Mouse (Mus musculus) liver, embryonic 13.5 days (tissue): Measurements from ENCODE around the gene Ms4a4c. TPM values are rescaled to one million over a fixed set of nuclear protein-coding genes. Genes with fewer than 3 reads are reported as not detected.

Experiments used
- ATAC-seq: fragments of 200-750 bp; cut with Nextera tagmentation; 2 replicates; pipeline ENCODE4 v1.8.0; 2017; ENCODE audit warnings: low read depth, mild to moderate bottlenecking, moderate number of reproducible peaks, moderate library complexity
- DNase-seq: peaks from one replicate; pipeline ENCODE4 v3.0.0; 2022
- H3K27ac ChIP-seq: fragments of 300-500 bp; sonication (generic); 2 replicates; pipeline ENCODE4 v1.5.1; 2015; ENCODE audit warnings: moderate library complexity, mild to moderate bottlenecking, inconsistent platforms
- H3K27me3 ChIP-seq: fragments of 300-500 bp; sonication (generic); 2 replicates; pipeline ENCODE4 v1.6.1; 2015; ENCODE audit warnings: mild to moderate bottlenecking, inconsistent platforms
- H3K36me3 ChIP-seq: fragments of 300-500 bp; sonication (generic); 2 replicates; pipeline ENCODE4 v1.6.1; 2015; ENCODE audit warnings: mild to moderate bottlenecking, inconsistent platforms
- H3K4me1 ChIP-seq: fragments of 300-500 bp; sonication (generic); replicated peaks from 2 replicates; pipeline ENCODE4 v1.6.1; 2015; ENCODE audit warnings: inconsistent platforms
- H3K4me2 ChIP-seq: fragments of 300-500 bp; sonication (generic); 2 replicates; pipeline ENCODE4 v1.6.1; 2015; ENCODE audit warnings: inconsistent platforms, mild to moderate bottlenecking, moderate library complexity
- H3K4me3 ChIP-seq: fragments of 300-500 bp; sonication (generic); replicated peaks from 2 replicates; pipeline ENCODE4 v1.5.1; 2015; ENCODE audit warnings: mild to moderate bottlenecking, inconsistent platforms
- H3K9ac ChIP-seq: fragments of 300-500 bp; sonication (generic); 2 replicates; pipeline ENCODE4 v1.6.1; 2015; ENCODE audit warnings: mild to moderate bottlenecking, inconsistent platforms
- H3K9me3 ChIP-seq: fragments of 300-500 bp; sonication (generic); replicated peaks from 2 replicates; pipeline ENCODE4 v1.6.1; 2016; ENCODE audit warnings: inconsistent platforms
- WGBS: fragments of 180-500 bp; shearing (Covaris S2); methylation state at CpG from one replicate; pipeline ENCODE4 v1.1.7; 2015; ENCODE audit not compliant: insufficient replicate concordance; 5-methylcytosine and 5-hydroxymethylcytosine counted together
- polyA plus RNA-seq: library from polyadenylated mRNA; unstranded; fragments of >200 nt; fragmentation: Nextera tagmentation; extraction: Ambion mirVana; gene quantifications from 2 replicates; pipeline ENCODE4 v1.2.1, GENCODE M21; 2015

Gene Ms4a4c
- polyA plus RNA-seq: 0.78 and 0.83 TPM in 2 replicates

DNA sequence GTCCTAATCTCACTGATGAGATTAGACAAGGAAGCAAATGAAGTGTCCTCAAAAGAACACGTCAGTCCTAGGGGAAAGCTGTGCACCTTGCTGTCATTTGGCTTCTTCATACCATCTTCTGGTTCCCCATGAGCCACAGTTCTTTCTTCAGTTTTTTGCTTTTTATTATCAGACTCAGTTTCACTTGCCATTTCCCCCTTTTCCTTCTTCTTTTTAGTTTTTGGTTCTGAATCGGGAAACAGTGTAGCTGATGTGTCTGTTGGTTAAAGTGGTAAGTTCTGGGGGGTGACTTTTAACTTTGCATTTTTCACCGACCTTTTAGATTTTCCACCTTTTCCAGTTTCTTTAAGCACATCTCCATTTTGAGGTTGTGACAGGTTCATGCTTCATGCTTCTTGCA, at the start of gene Ms4a4c:
Ms4a4c (plus strand) TSS at position 244 of the 400 bp plus-strand sequence.
- H3K4me3 ChIP-seq: no peak within 1 kb of the TSS
- H3K9me3 ChIP-seq: no peaks in the 10 kb centered on the region
- H3K36me3 ChIP-seq: no peaks in the 10 kb centered on the region
- no peak within 1 kb of the TSS for H3K4me2 ChIP-seq
- WGBS: 62% methylated on average over 3 of the region's 3 CpGs
- no peak within 1 kb of the TSS for H3K27ac ChIP-seq
- ATAC-seq (no peak), DNase-seq (no peak)
- no peaks in the 10 kb centered on the region for H3K27me3 ChIP-seq
- H3K9ac ChIP-seq: no peak within 1 kb of the TSS
- no peaks in the 10 kb centered on the region for H3K4me1 ChIP-seq

DNA sequence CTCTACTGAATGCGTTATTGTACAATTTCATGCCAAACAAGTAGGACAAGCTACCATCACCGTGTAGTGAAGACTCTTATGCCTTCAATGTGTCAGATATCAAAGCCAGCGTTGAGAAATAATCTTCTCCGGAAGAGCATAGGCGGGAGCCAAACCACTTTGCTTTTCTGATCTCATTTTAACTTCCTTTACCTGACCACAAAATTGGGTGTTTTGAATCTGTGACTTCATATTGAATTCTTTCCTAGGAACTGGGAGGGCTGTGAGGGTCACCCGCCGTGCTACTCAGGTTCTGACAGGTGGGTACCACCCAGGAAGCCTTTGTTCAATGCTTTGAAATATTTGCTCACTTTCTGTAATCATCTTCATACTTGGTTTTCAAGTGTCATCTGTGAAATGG, 48.8 kb upstream of the Ms4a4c start:
- Histone ChIP-seq H3K27ac (no peak overlapping the region), H3K4me2 (no peak overlapping the region), H3K4me1 (no peaks in the 10 kb centered on the region), H3K9ac (no peak overlapping the region), H3K27me3 (no peaks in the 10 kb centered on the region), H3K9me3 (no peaks in the 10 kb centered on the region), H3K36me3 (no peaks in the 10 kb centered on the region), H3K4me3 (no peak overlapping the region)
- ATAC-seq (no peak), DNase-seq (no peak)
- 49% methylated on average over 7 of the region's 7 CpGs for WGBS

GRCm38 (mm10) chr19:11360106-11360505, 44.5 kb upstream of the Ms4a4c start:
- Histone ChIP-seq H3K9me3 (no peaks in the 10 kb centered on the region), H3K4me2 (no peak overlapping the region), H3K9ac (no peak overlapping the region), H3K27me3 (no peaks in the 10 kb centered on the region), H3K27ac (no peak overlapping the region), H3K36me3 (no peaks in the 10 kb centered on the region), H3K4me1 (no peaks in the 10 kb centered on the region), H3K4me3 (no peak overlapping the region)
- no peak for DNase-seq
- 38% methylated on average over 3 of the region's 3 CpGs for WGBS
- no peak for ATAC-seq

DNA sequence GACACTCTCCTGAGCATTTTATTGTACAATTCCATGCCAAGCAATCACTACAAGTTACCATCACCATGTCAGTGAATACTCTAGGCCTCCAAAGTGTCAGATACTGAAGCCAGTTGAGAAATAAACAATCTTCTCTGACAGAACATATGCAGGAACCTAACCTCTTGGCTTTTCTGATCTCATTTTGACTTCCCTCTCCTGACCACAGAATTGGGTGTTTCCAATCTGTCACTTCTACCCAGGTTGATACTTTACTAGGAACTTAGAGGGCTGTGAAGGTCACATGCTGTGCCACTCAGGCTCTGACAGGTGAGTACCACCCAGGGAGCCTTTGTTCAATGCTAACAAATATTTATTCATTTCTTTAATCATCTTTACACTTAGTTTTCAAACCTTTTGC, 42.6 kb upstream of the Ms4a4c start:
- no peaks in the 10 kb centered on the region for H3K36me3 ChIP-seq
- H3K9me3 ChIP-seq: no peaks in the 10 kb centered on the region
- H3K4me3 ChIP-seq: no peak overlapping the region
- H3K4me2 ChIP-seq: no peak overlapping the region
- no peak for DNase-seq
- no peak overlapping the region for H3K9ac ChIP-seq
- no peaks in the 10 kb centered on the region for H3K4me1 ChIP-seq
- no peaks in the 10 kb centered on the region for H3K27me3 ChIP-seq
- no peak overlapping the region for H3K27ac ChIP-seq
- no peak for ATAC-seq

DNA sequence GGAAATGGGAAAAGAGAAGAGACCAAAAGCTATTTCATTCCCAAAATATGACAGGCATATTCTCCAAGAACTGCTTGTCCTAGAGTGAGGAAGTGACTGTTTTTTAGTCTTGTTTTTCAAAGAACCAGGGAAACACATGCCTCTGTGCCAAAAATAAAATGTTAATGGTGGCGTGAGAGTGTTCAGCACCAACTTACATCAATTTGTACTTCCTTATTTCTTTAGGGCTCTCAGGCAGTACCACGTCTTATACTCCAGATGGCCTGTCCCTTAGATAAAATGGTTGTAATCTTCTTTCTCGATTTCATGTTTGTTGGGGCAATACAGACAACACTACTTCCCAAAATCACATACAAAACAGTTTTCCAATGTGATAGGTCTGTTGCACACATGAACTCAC, 36.3 kb upstream of the Ms4a4c start:
- DNase-seq (no peak), ATAC-seq (no peak)
- H3K27me3 ChIP-seq: no peaks in the 10 kb centered on the region
- no peak overlapping the region for H3K9ac ChIP-seq
- H3K27ac ChIP-seq: no peak overlapping the region
- H3K36me3 ChIP-seq: no peaks in the 10 kb centered on the region
- WGBS: 36% methylated on average over 3 of the region's 3 CpGs
- no peak overlapping the region for H3K4me3 ChIP-seq
- no peaks in the 10 kb centered on the region for H3K4me1 ChIP-seq
- no peak overlapping the region for H3K4me2 ChIP-seq
- no peaks in the 10 kb centered on the region for H3K9me3 ChIP-seq

DNA sequence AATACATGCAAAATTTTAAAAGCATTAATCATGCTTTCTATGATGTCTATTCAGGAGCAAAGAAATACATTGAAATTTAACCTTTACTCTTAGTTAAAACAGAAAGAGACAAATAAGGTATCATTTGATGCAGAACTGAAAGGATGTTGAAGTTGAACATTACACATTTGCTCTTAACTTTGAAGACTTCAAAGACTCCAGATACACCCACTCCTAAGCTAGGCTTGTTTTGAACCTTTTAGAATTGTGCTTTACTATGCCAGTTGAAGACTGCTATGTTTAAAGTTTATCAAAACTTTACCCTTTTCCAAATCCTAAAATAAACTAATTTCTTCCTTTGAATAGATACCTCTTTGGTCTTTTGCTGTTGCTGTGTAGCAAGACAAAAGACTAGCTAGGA, 33.4 kb upstream of the Ms4a4c start:
- Histone ChIP-seq H3K4me3 (no peak overlapping the region), H3K4me2 (no peak overlapping the region), H3K9ac (no peak overlapping the region), H3K4me1 (no peaks in the 10 kb centered on the region), H3K27me3 (no peaks in the 10 kb centered on the region), H3K27ac (no peak overlapping the region), H3K9me3 (no peaks in the 10 kb centered on the region), H3K36me3 (no peaks in the 10 kb centered on the region)
- ATAC-seq (no peak), DNase-seq (no peak)

GRCm38 (mm10) chr19:11375273-11375672, 29.3 kb upstream of the Ms4a4c start, which contains the start of gene Ms4a4a:
TSS of gene Ms4a4a (plus strand) at chr19:11375523.
- no peak within 1 kb of the TSS for H3K4me2 ChIP-seq
- no peak within 1 kb of the TSS for H3K27ac ChIP-seq
- no peaks in the 10 kb centered on the region for H3K27me3 ChIP-seq
- no peak within 1 kb of the TSS for H3K9ac ChIP-seq
- WGBS: 66% methylated on average over 2 of the region's 2 CpGs
- no peak for ATAC-seq
- no peaks in the 10 kb centered on the region for H3K36me3 ChIP-seq
- no peak within 1 kb of the TSS for H3K4me3 ChIP-seq
- no peaks in the 10 kb centered on the region for H3K4me1 ChIP-seq
- DNase-seq: no peak
- H3K9me3 ChIP-seq: no peaks in the 10 kb centered on the region

GRCm38 (mm10) chr19:11376399-11376798, 28.2 kb upstream of the Ms4a4c start:
- ATAC-seq (no peak), DNase-seq (no peak)
- Histone ChIP-seq H3K27ac (no peak overlapping the region), H3K4me3 (no peak overlapping the region), H3K4me1 (no peaks in the 10 kb centered on the region), H3K9me3 (no peaks in the 10 kb centered on the region), H3K36me3 (no peaks in the 10 kb centered on the region), H3K4me2 (no peak overlapping the region), H3K9ac (no peak overlapping the region), H3K27me3 (no peaks in the 10 kb centered on the region)
- WGBS: 41% methylated on average over 2 of the region's 2 CpGs

- Histone ChIP-seq H3K4me1 (no peaks in the 10 kb centered on the region), H3K9me3 (no peaks in the 10 kb centered on the region), H3K27ac (no peak overlapping the region), H3K36me3 (no peaks in the 10 kb centered on the region), H3K27me3 (no peaks in the 10 kb centered on the region), H3K4me2 (no peak overlapping the region), H3K4me3 (no peak overlapping the region), H3K9ac (no peak overlapping the region)
- WGBS: 67% methylated on average over 2 of the region's 2 CpGs
- ATAC-seq: no peak
- DNase-seq: no peak
Observed at GRCm38 (mm10) chr19:11387109-11387508, 17.5 kb upstream of the Ms4a4c start.

DNA sequence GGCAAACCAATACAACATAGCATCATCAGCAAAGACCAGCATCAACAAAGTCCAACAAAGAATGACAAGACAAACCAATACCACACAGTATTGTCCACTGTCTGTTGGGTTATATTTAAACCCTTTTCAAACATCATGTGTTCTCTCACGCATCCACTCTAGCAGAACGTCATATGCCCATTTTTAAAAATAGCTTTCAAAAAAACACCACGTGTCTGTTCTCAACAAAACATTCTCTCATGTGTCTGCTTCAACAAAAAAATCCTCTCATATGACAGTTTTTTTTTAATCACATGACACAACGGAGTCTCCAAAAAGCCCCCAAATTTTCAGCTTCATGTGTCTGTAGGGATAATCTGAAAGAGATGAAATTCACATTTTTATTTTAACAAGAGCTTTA, 16.9 kb upstream of the Ms4a4c start:
- DNase-seq (no peak), ATAC-seq (no peak)
- no peaks in the 10 kb centered on the region for H3K4me1 ChIP-seq
- H3K27ac ChIP-seq: no peak overlapping the region
- no peak overlapping the region for H3K4me3 ChIP-seq
- 64% methylated on average over 4 of the region's 4 CpGs for WGBS
- no peaks in the 10 kb centered on the region for H3K9me3 ChIP-seq
- no peak overlapping the region for H3K4me2 ChIP-seq
- H3K9ac ChIP-seq: no peak overlapping the region
- no peaks in the 10 kb centered on the region for H3K27me3 ChIP-seq
- no peaks in the 10 kb centered on the region for H3K36me3 ChIP-seq

DNA sequence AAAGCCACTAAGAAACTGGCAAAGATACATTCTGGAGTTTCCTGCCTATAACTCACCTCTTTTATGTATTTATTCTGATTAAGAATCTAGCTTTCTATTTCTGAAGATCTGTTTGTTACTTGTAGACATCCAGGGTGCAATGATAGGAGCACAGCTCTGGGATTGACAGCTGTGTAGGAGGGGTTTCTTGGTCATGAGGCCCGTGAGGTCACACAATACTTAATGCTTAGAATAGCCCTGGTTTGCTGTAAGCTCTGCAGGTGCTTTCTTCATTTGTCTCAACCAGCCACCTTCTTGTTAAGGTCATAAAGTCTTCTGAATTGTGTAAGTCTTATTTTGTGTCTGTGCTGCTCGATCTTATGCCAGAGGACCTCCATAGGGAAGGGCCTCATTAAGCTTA, 15.6 kb upstream of the Ms4a4c start:
- ATAC-seq: no peak
- Histone ChIP-seq H3K36me3 (no peaks in the 10 kb centered on the region), H3K9ac (no peak overlapping the region), H3K4me3 (no peak overlapping the region), H3K4me1 (no peaks in the 10 kb centered on the region), H3K9me3 (no peaks in the 10 kb centered on the region), H3K4me2 (no peak overlapping the region), H3K27ac (no peak overlapping the region), H3K27me3 (no peaks in the 10 kb centered on the region)
- no peak for DNase-seq
- 51% methylated on average over 2 of the region's 2 CpGs for WGBS

GRCm38 (mm10) chr19:11395769-11396168, 8.8 kb upstream of the Ms4a4c start:
- Histone ChIP-seq H3K4me1 (no peaks in the 10 kb centered on the region), H3K36me3 (no peaks in the 10 kb centered on the region), H3K9me3 (no peaks in the 10 kb centered on the region), H3K27me3 (no peaks in the 10 kb centered on the region), H3K4me3 (no peak overlapping the region), H3K4me2 (no peak overlapping the region), H3K9ac (no peak overlapping the region), H3K27ac (no peak overlapping the region)
- DNase-seq (no peak), ATAC-seq (no peak)

- H3K4me1 ChIP-seq: no peaks in the 10 kb centered on the region
- no peak overlapping the region for H3K9ac ChIP-seq
- ATAC-seq (no peak), DNase-seq (no peak)
- no peak overlapping the region for H3K4me3 ChIP-seq
- no peaks in the 10 kb centered on the region for H3K36me3 ChIP-seq
- no peak overlapping the region for H3K4me2 ChIP-seq
- H3K27ac ChIP-seq: no peak overlapping the region
- no peaks in the 10 kb centered on the region for H3K9me3 ChIP-seq
- H3K27me3 ChIP-seq: no peaks in the 10 kb centered on the region
Observed at GRCm38 (mm10) chr19:11407428-11407827, 2.9 kb downstream of the Ms4a4c start.
